Mouse (Mus musculus): ENCODE measurements at regions not wholly inside any gene's neighbourhood (a gene's known extent, or its start where the extent isn't known, plus 50 kb on each side); places are given as distances from the start of the nearest gene placed in this dataset.
"Not testable (repeated sequence)": the region's sequence is repeated elsewhere in the genome, so short reads cannot be mapped to it uniquely, and the experiment has no call there.

- H3K4me2 ChIP-seq (ENCODE audit: low read depth, low read length) = no peak overlapping the region
- DNase-seq (ENCODE audit: low spot score) (no peak), ATAC-seq (no peak)
- no peaks in the 10 kb centered on the region for H3K27me3 ChIP-seq (ENCODE audit: insufficient read depth, low read length)
- no peak overlapping the region for H3K27ac ChIP-seq
- H3K9ac ChIP-seq (replicated peaks; ENCODE audit: low read length) = no peak overlapping the region
- H3K36me3 ChIP-seq (ENCODE audit: insufficient read depth, low read length) = no peaks in the 10 kb centered on the region
- H3K9me3 ChIP-seq (ENCODE audit: low read length) = no peaks in the 10 kb centered on the region
- no peak overlapping the region for H3K4me3 ChIP-seq (ENCODE audit: low read length)
- peaks cover 5% of the 10 kb centered on the region; the same call in 1 of the 2 replicates for H3K4me1 ChIP-seq (ENCODE audit: insufficient read depth, low read length)
- 79% methylated on average over 2 of the region's 2 CpGs for WGBS
- TF ChIP-seq CTCF (IDR thresholded peaks at IDR 0.05; ENCODE audit: low read depth) = no peak
These were observed 228.9 kb upstream of the Gap43 start for GRCm38 (mm10) chr16:42569335-42569734.

- Histone ChIP-seq H3K4me2 (ENCODE audit: low read depth, low read length) (no peak overlapping the region), H3K9me3 (ENCODE audit: low read length) (no peaks in the 10 kb centered on the region), H3K36me3 (ENCODE audit: insufficient read depth, low read length) (no peaks in the 10 kb centered on the region), H3K27ac (no peak overlapping the region), H3K27me3 (ENCODE audit: insufficient read depth, low read length) (no peaks in the 10 kb centered on the region), H3K4me3 (ENCODE audit: low read length) (no peak overlapping the region), H3K9ac (replicated peaks; ENCODE audit: low read length) (no peak overlapping the region), H3K4me1 (ENCODE audit: insufficient read depth, low read length) (no peaks in the 10 kb centered on the region)
- TF ChIP-seq CTCF (IDR thresholded peaks at IDR 0.05; ENCODE audit: low read depth) = no peak
- DNase-seq (ENCODE audit: low spot score) = no peak
- ATAC-seq = no peak
- WGBS = 64% methylated on average over 1 of the region's 1 CpGs
These were observed 209.1 kb upstream of the Gap43 start for GRCm38 (mm10) chr16:42549591-42549990.

GRCm38 (mm10) chr16:42546229-42547163 lies 206.0 kb upstream of the Gap43 start:
- DNase-seq (ENCODE audit: low spot score) (peak; percentile 75), ATAC-seq (peak; percentile 89)
- H3K4me1 ChIP-seq (ENCODE audit: insufficient read depth, low read length) = no peaks in the 10 kb centered on the region
- no peak overlapping the region for H3K4me3 ChIP-seq (ENCODE audit: low read length)
- peak overlapping the region; percentile 22; the same call in 1 of the 2 replicates for H3K27ac ChIP-seq
- WGBS = 18% methylated on average over 14 of the region's 14 CpGs
- no peak overlapping the region for H3K9ac ChIP-seq (replicated peaks; ENCODE audit: low read length)
- no peaks in the 10 kb centered on the region for H3K27me3 ChIP-seq (ENCODE audit: insufficient read depth, low read length)
- no peak for TF ChIP-seq CTCF (IDR thresholded peaks at IDR 0.05; ENCODE audit: low read depth)
- peak overlapping the region; percentile 33 for H3K4me2 ChIP-seq (ENCODE audit: low read depth, low read length)
- no peaks in the 10 kb centered on the region for H3K36me3 ChIP-seq (ENCODE audit: insufficient read depth, low read length)
- no peaks in the 10 kb centered on the region for H3K9me3 ChIP-seq (ENCODE audit: low read length)

- no peak for TF ChIP-seq CTCF (IDR thresholded peaks at IDR 0.05; ENCODE audit: low read depth)
- no peak for ATAC-seq
- no peaks in the 10 kb centered on the region for H3K9me3 ChIP-seq (ENCODE audit: low read length)
- H3K4me1 ChIP-seq (ENCODE audit: insufficient read depth, low read length) = no peaks in the 10 kb centered on the region
- no peak overlapping the region for H3K27ac ChIP-seq
- no peak for DNase-seq (ENCODE audit: low spot score)
- no peak overlapping the region for H3K9ac ChIP-seq (replicated peaks; ENCODE audit: low read length)
- H3K4me3 ChIP-seq (ENCODE audit: low read length) = no peak overlapping the region
- no peaks in the 10 kb centered on the region for H3K27me3 ChIP-seq (ENCODE audit: insufficient read depth, low read length)
- WGBS = 81% methylated on average over 4 of the region's 4 CpGs
- H3K36me3 ChIP-seq (ENCODE audit: insufficient read depth, low read length) = no peaks in the 10 kb centered on the region
- no peak overlapping the region for H3K4me2 ChIP-seq (ENCODE audit: low read depth, low read length)
These were observed 176.9 kb upstream of the Gap43 start for GRCm38 (mm10) chr16:42517321-42517720.

- ATAC-seq = no peak
These were observed 175.5 kb upstream of the Gap43 start for GRCm38 (mm10) chr16:42515929-42516328.

GRCm38 (mm10) chr16:42505107-42505506 lies 164.7 kb upstream of the Gap43 start:
- Histone ChIP-seq H3K4me3 (ENCODE audit: low read length) (no peak overlapping the region), H3K4me2 (ENCODE audit: low read depth, low read length) (no peak overlapping the region), H3K27me3 (ENCODE audit: insufficient read depth, low read length) (no peaks in the 10 kb centered on the region), H3K36me3 (ENCODE audit: insufficient read depth, low read length) (no peaks in the 10 kb centered on the region), H3K9ac (replicated peaks; ENCODE audit: low read length) (no peak overlapping the region), H3K27ac (no peak overlapping the region), H3K4me1 (ENCODE audit: insufficient read depth, low read length) (no peaks in the 10 kb centered on the region), H3K9me3 (ENCODE audit: low read length) (no peaks in the 10 kb centered on the region)
- DNase-seq (ENCODE audit: low spot score) (no peak), ATAC-seq (no peak)
- no peak for TF ChIP-seq CTCF (IDR thresholded peaks at IDR 0.05; ENCODE audit: low read depth)
- WGBS = 51% methylated on average over 9 of the region's 9 CpGs

More at GRCm38 (mm10) chr16:42515929-42516328, 175.5 kb upstream of the Gap43 start:
- DNase-seq (ENCODE audit: low spot score) = no peak
- no peaks in the 10 kb centered on the region for H3K36me3 ChIP-seq (ENCODE audit: insufficient read depth, low read length)
- no peak overlapping the region for H3K4me2 ChIP-seq (ENCODE audit: low read depth, low read length)
- no peak overlapping the region for H3K4me3 ChIP-seq (ENCODE audit: low read length)
- no peaks in the 10 kb centered on the region for H3K4me1 ChIP-seq (ENCODE audit: insufficient read depth, low read length)
- H3K9ac ChIP-seq (replicated peaks; ENCODE audit: low read length) = no peak overlapping the region
- no peaks in the 10 kb centered on the region for H3K27me3 ChIP-seq (ENCODE audit: insufficient read depth, low read length)
- no peaks in the 10 kb centered on the region for H3K9me3 ChIP-seq (ENCODE audit: low read length)
- TF ChIP-seq CTCF (IDR thresholded peaks at IDR 0.05; ENCODE audit: low read depth) = no peak
- 86% methylated on average over 3 of the region's 3 CpGs for WGBS
- H3K27ac ChIP-seq = no peak overlapping the region

GRCm38 (mm10) chr16:42501713-42502112 lies 161.3 kb upstream of the Gap43 start:
- Histone ChIP-seq H3K4me2 (ENCODE audit: low read depth, low read length) (no peak overlapping the region), H3K9me3 (ENCODE audit: low read length) (no peaks in the 10 kb centered on the region), H3K9ac (replicated peaks; ENCODE audit: low read length) (no peak overlapping the region), H3K4me3 (ENCODE audit: low read length) (no peak overlapping the region), H3K4me1 (ENCODE audit: insufficient read depth, low read length) (no peaks in the 10 kb centered on the region), H3K27me3 (ENCODE audit: insufficient read depth, low read length) (no peaks in the 10 kb centered on the region), H3K27ac (no peak overlapping the region), H3K36me3 (ENCODE audit: insufficient read depth, low read length) (no peaks in the 10 kb centered on the region)
- WGBS = 91% methylated on average over 2 of the region's 2 CpGs
- DNase-seq (ENCODE audit: low spot score) (no peak), ATAC-seq (no peak)
- TF ChIP-seq CTCF (IDR thresholded peaks at IDR 0.05; ENCODE audit: low read depth) = no peak

GRCm38 (mm10) chr16:42501109-42501508 lies 160.7 kb upstream of the Gap43 start:
- not testable (repeated sequence) for H3K4me3 ChIP-seq (ENCODE audit: low read length); DNase-seq (ENCODE audit: low spot score); H3K9ac ChIP-seq (replicated peaks; ENCODE audit: low read length); H3K4me1 ChIP-seq (ENCODE audit: insufficient read depth, low read length); H3K27me3 ChIP-seq (ENCODE audit: insufficient read depth, low read length); ATAC-seq; H3K27ac ChIP-seq; H3K36me3 ChIP-seq (ENCODE audit: insufficient read depth, low read length); H3K4me2 ChIP-seq (ENCODE audit: low read depth, low read length); H3K9me3 ChIP-seq (ENCODE audit: low read length)
- 44% methylated on average over 3 of the region's 3 CpGs for WGBS
